Mouse (Mus musculus) limb, embryonic 11.5 days (tissue): ENCODE measurements at regions not wholly inside any gene's neighbourhood (a gene's known extent, or its start where the extent isn't known, plus 50 kb on each side); places are given as distances from the start of the nearest gene placed in this dataset.

Experiments used
- ATAC-seq: fragments of 200-750 bp; cut with Nextera tagmentation; 2 replicates; pipeline ENCODE4 v1.8.0; 2017; ENCODE audit warnings: low read depth; ENCODE audit not compliant: insufficient number of reproducible peaks, low FRiP score, low TSS enrichment
- DNase-seq: peaks from one replicate; pipeline ENCODE4 v3.0.0-alpha.2; 2015; ENCODE audit warnings: low spot score
- H3K27ac ChIP-seq: fragments of 300-500 bp; sonication (generic); replicated peaks from 2 replicates; pipeline ENCODE4 v1.5.1; 2014; ENCODE audit warnings: low read depth, mild to moderate bottlenecking, low read length
- H3K27me3 ChIP-seq: fragments of 300-500 bp; sonication (generic); 2 replicates; pipeline ENCODE4 v1.6.1; 2014; ENCODE audit warnings: mild to moderate bottlenecking, low read length, mixed read lengths; ENCODE audit not compliant: control insufficient read depth, insufficient read depth
- H3K36me3 ChIP-seq: fragments of 300-500 bp; sonication (generic); 2 replicates; pipeline ENCODE4 v1.6.1; 2014; ENCODE audit warnings: mild to moderate bottlenecking, low read length, moderate library complexity, mixed read lengths; ENCODE audit not compliant: control insufficient read depth, insufficient read depth
- H3K4me1 ChIP-seq: fragments of 300-500 bp; sonication (generic); 2 replicates; pipeline ENCODE4 v1.6.1; 2014; ENCODE audit warnings: low read length, mixed read lengths; ENCODE audit not compliant: control insufficient read depth, insufficient read depth
- H3K4me2 ChIP-seq: fragments of 300-500 bp; sonication (generic); 2 replicates; pipeline ENCODE4 v1.6.1; 2014; ENCODE audit warnings: low read depth, mild to moderate bottlenecking, moderate library complexity; ENCODE audit not compliant: severe bottlenecking
- H3K4me3 ChIP-seq: fragments of 300-500 bp; sonication (generic); 2 replicates; pipeline ENCODE4 v1.5.1; 2014; ENCODE audit warnings: low read depth, low read length
- H3K9ac ChIP-seq: fragments of 300-500 bp; sonication (generic); 2 replicates; pipeline ENCODE4 v1.6.1; 2014; ENCODE audit warnings: mild to moderate bottlenecking, low read length
- H3K9me3 ChIP-seq: fragments of 300-500 bp; sonication (generic); 2 replicates; pipeline ENCODE4 v1.6.1; 2016; ENCODE audit warnings: low read length; ENCODE audit not compliant: control insufficient read depth
- WGBS: fragments of 180-500 bp; shearing (Covaris S2); extraction: QIAGEN DNeasy Blood & Tissue Kit; methylation state at CpG from one replicate; pipeline ENCODE4 v1.1.7; 2014; 5-methylcytosine and 5-hydroxymethylcytosine counted together

DNA sequence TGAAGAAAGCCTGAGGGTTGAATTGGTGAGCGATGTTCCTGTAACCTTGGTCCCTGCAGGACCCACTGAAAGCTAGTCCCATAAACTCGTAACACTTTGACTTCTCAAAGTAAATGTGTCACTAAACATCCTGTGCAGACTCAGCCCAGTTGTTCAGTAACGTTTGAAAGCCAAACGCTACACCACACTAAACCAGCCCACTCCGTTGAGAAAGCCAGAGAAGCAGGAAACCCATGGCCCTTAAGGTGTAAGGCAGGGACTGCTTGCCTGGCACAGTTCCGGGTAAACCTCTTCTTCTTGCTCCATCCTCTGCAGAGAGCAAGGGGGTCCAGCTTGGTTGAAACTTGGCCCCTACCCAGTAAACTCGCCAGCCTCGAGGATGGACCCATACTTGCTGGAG, 180.6 kb upstream of the Rreb1 start:
- no peak for DNase-seq
- no peak overlapping the region for H3K4me2 ChIP-seq
- H3K9me3 ChIP-seq, result no peaks in the 10 kb centered on the region
- ATAC-seq, result no peak
- no peaks in the 10 kb centered on the region for H3K27me3 ChIP-seq
- no peaks in the 10 kb centered on the region for H3K4me1 ChIP-seq
- H3K9ac ChIP-seq, result no peak overlapping the region
- H3K27ac ChIP-seq, result no peak overlapping the region
- no peaks in the 10 kb centered on the region for H3K36me3 ChIP-seq
- H3K4me3 ChIP-seq, result no peak overlapping the region
- WGBS, result 59% methylated on average over 8 of the region's 8 CpGs

DNA sequence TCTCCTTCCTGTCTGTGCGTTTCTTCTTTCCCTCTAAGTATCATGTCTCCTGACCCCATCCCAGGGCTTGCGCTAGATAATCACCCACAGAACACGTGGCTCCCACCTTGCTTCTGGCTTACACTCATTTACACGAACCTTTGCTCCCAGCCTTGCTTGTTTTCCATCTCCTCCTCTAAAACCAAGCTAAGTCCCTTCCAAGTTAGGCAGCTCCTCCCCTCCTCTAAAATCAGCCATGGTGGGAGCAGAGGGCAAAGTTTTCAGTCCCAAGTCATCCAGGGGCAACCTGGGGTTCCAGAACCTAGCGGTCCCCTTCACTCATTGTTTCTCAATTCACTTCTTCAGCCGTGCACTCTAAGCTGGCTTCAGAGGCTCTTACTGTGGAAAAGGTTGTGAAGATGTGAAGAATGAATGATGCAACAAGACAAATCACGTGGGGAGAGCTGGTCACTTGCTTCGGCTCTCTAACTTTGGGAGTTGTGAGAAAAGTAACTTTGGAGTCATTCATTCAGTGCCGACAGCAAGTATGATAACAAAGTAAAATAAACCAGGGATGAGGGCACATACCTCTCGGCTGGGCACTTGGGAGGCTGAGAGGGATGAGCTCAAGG, 179.9 kb upstream of the Rreb1 start:
- Histone ChIP-seq H3K27ac (no peak overlapping the region), H3K36me3 (no peaks in the 10 kb centered on the region), H3K4me2 (no peak overlapping the region), H3K4me3 (no peak overlapping the region), H3K4me1 (no peaks in the 10 kb centered on the region), H3K27me3 (no peaks in the 10 kb centered on the region), H3K9me3 (no peaks in the 10 kb centered on the region), H3K9ac (no peak overlapping the region)
- WGBS, result 80% methylated on average over 10 of the region's 10 CpGs
- no peak for DNase-seq
- no peak for ATAC-seq

DNA sequence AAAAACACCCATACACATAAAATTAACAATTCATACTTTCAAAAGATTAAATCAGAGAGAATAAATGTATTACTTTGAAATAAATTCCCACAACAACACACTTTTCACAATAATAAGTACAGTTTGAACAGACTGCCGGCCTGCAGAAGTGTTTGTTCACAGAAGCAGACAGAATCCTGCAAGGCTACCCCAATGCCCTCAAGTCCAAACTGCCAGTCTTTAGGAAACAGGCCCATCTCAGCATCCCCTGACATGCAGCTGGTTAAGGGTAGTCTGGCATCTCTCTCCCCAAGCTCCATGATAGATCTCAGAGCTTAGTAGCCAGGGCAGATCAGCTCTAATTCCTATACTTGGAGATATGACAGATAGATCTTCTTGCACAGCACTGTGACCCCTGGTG, 178.5 kb upstream of the Rreb1 start:
- Histone ChIP-seq H3K27ac (no peak overlapping the region), H3K4me3 (no peak overlapping the region), H3K36me3 (no peaks in the 10 kb centered on the region), H3K27me3 (no peaks in the 10 kb centered on the region), H3K4me1 (no peaks in the 10 kb centered on the region), H3K9me3 (no peaks in the 10 kb centered on the region), H3K4me2 (no peak overlapping the region), H3K9ac (no peak overlapping the region)
- DNase-seq (no peak), ATAC-seq (no peak)
- WGBS, result 92% methylated on average over 1 of the region's 1 CpGs

DNA sequence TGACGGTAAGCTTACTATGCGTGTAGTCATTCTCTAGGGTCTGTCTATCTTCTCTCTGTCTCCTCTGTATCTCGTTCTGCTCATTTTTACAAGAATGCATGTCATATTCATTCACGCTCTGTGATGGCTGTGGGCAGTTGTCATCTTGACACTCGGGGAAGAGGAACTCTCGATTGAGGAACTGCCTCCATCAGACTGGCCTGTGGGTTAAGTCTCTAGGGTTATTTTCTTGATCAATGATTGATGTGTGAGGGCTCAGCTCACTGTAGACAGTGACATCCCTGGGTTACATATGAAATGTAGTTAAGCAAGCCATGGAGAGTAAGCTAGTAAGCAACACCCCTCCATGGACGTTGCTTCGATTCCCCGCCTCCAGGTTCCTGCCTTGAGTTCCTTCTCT, 178.0 kb upstream of the Rreb1 start:
- WGBS, result 91% methylated on average over 9 of the region's 9 CpGs
- Histone ChIP-seq H3K27me3 (no peaks in the 10 kb centered on the region), H3K4me2 (no peak overlapping the region), H3K9me3 (no peaks in the 10 kb centered on the region), H3K9ac (no peak overlapping the region), H3K4me3 (no peak overlapping the region), H3K4me1 (no peaks in the 10 kb centered on the region), H3K27ac (no peak overlapping the region), H3K36me3 (no peaks in the 10 kb centered on the region)
- no peak for DNase-seq
- ATAC-seq, result no peak

DNA sequence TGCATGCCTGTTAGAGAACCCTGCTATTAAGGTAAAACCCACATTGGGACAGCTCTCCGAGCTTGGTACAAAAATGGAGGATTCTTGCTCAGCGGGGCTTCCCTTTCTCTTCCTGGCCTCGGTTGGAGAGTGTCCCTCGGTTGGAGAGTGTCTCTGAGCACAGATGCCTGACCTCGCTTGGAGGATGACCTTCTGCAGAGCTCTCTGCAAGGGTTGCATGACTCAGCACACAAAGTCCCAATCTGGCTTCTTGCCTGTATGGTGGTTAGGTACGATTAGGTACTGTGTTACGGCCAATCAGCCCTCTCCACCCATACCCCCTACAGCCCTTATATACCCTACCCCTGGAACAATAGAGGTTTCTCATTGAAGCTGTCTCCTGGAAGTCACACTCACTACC, 177.1 kb upstream of the Rreb1 start:
- ATAC-seq, result no peak
- no peak overlapping the region for H3K4me2 ChIP-seq
- no peaks in the 10 kb centered on the region for H3K9me3 ChIP-seq
- no peak for DNase-seq
- H3K9ac ChIP-seq, result no peak overlapping the region
- H3K4me1 ChIP-seq, result no peaks in the 10 kb centered on the region
- H3K27me3 ChIP-seq, result no peaks in the 10 kb centered on the region
- no peaks in the 10 kb centered on the region for H3K36me3 ChIP-seq
- no peak overlapping the region for H3K27ac ChIP-seq
- WGBS, result 75% methylated on average over 7 of the region's 7 CpGs
- no peak overlapping the region for H3K4me3 ChIP-seq

DNA sequence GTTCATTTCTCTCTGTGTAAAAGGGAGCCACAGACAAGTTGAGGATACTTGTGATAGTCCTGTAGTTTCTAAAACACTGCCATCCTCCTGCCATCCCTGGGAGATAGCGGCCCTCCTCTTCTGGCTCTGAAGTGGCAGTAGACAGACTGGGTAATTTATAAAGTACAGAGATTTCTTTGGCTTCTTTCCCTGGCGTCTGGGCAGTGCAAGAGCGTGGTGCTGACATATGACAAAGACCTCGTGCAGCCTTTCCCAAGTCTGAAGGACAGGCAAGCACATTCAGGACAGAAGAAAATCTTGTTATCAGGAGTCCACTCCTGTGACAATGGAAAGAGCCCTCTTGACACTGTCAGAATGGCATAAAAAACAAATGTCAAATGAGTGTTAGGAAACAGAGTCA, 175.9 kb upstream of the Rreb1 start:
- no peak overlapping the region for H3K4me3 ChIP-seq
- H3K4me1 ChIP-seq, result no peaks in the 10 kb centered on the region
- ATAC-seq (no peak), DNase-seq (no peak)
- H3K4me2 ChIP-seq, result no peak overlapping the region
- H3K9ac ChIP-seq, result no peak overlapping the region
- H3K36me3 ChIP-seq, result no peaks in the 10 kb centered on the region
- H3K27ac ChIP-seq, result no peak overlapping the region
- H3K27me3 ChIP-seq, result no peaks in the 10 kb centered on the region
- WGBS, result 79% methylated on average over 4 of the region's 4 CpGs
- no peaks in the 10 kb centered on the region for H3K9me3 ChIP-seq

DNA sequence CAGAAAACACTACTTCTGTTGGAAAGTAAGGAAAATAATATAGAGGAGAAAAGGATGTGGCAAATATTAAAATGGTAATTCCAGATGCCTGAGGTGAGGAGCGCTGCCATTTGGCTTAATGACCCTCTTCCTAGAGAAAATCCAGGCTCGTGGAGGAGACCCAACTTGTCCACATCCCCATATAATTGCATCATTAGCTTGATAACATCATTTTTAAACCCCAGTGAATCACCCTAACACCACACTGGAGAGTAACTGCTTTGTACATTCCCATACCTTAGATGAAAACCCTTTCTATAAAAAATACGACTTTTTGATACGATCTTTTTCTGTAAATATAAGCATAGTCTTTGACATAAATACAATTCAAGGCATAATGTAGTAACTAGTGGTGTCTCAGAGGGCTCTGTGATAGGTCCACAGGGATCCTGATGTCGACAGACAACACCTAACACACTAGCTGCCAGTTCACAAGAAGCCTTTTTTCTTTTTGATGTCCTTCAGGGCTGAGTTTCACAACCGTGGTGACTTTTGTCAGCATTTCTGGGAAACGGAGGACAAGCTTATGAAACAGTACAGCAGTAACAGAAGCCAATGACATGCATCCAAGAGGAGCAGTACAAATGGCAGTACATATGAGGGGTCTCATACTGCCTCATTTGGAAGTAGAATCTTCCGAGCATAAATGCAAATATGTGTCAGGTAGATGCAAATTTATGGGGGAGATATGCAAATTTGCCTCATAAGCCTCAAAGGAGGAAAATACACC, 174.8 kb upstream of the Rreb1 start:
- no peak overlapping the region for H3K4me2 ChIP-seq
- 72% methylated on average over 8 of the region's 8 CpGs for WGBS
- H3K4me3 ChIP-seq, result no peak overlapping the region
- no peak for ATAC-seq
- H3K4me1 ChIP-seq, result no peaks in the 10 kb centered on the region
- H3K9ac ChIP-seq, result no peak overlapping the region
- H3K27ac ChIP-seq, result no peak overlapping the region
- no peaks in the 10 kb centered on the region for H3K36me3 ChIP-seq
- H3K9me3 ChIP-seq, result no peaks in the 10 kb centered on the region
- H3K27me3 ChIP-seq, result no peaks in the 10 kb centered on the region
- no peak for DNase-seq

DNA sequence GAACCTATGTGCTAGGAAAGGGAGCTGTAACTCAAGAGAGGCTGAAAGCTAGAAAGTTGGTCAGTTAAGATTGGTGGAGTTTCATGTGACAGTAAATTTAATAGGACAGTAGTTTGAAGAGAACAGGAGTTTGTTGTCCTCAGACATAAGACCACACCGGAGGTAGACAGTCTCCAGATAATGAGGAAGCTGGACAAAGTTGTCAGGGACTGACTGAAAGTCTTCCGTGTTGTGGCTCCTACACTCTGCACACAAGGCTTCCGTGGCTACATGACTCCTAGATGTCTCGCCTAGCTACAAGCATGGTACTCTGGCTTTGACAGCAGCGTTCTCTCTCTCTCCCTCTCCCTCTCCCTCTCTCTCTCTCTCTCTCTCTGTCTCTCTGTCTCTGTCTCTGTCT, 171.9 kb upstream of the Rreb1 start:
- H3K4me1 ChIP-seq, result no peaks in the 10 kb centered on the region
- ATAC-seq (no peak), DNase-seq (no peak)
- no peak overlapping the region for H3K4me2 ChIP-seq
- no peaks in the 10 kb centered on the region for H3K27me3 ChIP-seq
- H3K36me3 ChIP-seq, result no peaks in the 10 kb centered on the region
- no peak overlapping the region for H3K4me3 ChIP-seq
- no peaks in the 10 kb centered on the region for H3K9me3 ChIP-seq
- H3K9ac ChIP-seq, result no peak overlapping the region
- 97% methylated on average over 5 of the region's 5 CpGs for WGBS
- no peak overlapping the region for H3K27ac ChIP-seq

DNA sequence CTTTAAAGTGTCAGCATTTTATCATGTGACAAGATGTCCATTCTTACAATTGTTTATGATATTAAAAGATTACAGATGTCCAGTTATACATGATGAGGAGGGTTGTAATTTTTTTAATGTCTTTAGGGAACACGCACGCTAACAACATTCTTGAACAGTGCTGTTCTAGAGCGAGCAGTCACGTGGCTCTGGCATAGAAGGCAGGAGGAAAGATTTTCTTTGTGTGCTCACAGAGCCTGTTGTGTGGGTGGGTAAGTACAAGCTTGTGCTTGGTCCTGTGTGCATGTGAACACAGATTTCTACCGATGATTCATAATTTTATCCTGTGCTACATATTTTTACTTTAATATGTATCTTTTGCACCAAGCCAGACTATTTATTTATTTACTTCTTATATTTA, 169.1 kb upstream of the Rreb1 start:
- Histone ChIP-seq H3K4me3 (no peak overlapping the region), H3K36me3 (no peaks in the 10 kb centered on the region), H3K27me3 (no peaks in the 10 kb centered on the region), H3K27ac (no peak overlapping the region), H3K9me3 (no peaks in the 10 kb centered on the region), H3K9ac (no peak overlapping the region), H3K4me1 (no peaks in the 10 kb centered on the region), H3K4me2 (no peak overlapping the region)
- WGBS, result 92% methylated on average over 5 of the region's 5 CpGs
- no peak for DNase-seq
- no peak for ATAC-seq
